Mouse (Mus musculus): ENCODE measurements at regions not wholly inside any gene's neighbourhood (a gene's known extent, or its start where the extent isn't known, plus 50 kb on each side); places are given as distances from the start of the nearest gene placed in this dataset.

DNA sequence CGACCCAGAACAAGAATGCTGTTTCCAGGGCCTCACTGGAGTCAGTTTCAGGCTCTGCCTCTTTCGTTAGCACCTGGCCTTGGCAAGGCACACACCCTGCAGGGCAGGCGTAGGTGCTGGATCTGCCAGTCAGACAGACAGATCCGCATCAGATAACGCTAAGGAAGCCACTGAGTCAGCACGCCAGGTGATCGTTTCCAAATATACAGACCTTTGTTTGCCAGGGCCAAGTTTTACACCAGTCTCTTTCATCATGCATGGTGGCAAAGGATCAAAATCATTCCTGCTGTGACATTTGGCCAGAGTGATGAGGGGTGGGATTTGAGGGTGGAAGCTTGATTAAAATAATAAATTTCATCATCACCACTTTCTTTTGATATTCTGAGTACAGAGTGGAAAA, 411.0 kb downstream of the Ofcc1 start:
- no peak for DNase-seq

DNA sequence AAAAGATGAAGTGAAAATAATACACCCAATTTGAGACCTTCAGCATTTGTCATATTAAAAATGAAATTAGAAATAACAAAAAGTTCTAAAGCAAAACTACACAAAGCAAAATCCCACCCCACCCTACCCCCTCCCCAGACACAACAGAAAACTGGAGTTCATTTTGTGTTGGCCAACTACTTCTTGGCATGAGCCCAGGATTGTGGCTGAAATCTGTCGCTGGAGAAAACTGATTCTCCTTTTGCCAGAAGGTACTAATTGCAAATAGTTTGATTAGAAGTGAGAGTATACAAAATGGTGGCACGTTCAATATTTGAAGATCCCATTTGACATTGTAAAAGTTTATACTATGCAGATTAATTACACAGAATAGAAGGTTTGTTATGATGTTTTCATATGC, 426.0 kb downstream of the Ofcc1 start:
- no peak for DNase-seq

GRCm38 (mm10) chr13:39931487-39931886, 429.8 kb downstream of the Ofcc1 start:
- DNase-seq: no peak

DNA sequence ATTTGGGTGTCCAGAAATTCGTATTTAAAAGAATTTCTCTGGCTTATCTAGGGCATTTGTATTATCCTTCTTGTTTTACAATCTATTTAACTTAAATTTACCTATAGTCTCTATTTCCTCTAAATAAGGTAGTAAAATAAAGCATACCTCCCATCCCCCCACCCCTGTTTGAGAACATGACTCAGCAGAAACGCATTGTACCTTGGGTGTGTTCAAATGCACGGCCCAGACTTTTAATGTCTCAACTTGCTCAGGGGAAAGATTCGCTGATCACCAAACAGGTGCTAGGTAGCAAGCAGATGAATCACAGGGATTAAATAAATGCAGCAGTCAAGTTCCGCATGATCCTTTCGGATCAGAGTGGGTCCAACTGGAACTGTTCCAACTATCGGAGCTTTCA, 432.7 kb downstream of the Ofcc1 start:
- DNase-seq: no peak

DNA sequence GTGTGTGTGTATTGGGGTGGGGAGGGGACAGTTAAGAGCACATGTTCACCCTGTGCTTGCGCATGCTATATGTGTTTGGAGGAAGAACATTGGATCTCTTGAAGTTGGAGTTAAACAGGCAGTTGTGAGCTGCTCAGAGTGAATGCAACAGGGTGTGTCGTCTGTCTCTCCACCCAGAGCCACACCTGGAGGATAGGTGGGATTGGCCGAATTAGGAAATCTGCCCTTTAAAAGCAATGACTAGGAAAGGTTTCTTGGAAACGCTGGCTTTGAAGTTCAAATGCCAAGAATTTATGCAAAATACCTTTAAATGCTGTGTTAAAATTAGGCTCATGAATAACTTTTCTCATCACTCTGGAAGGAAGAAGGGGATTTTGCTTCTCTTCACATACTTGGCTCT, 436.9 kb downstream of the Ofcc1 start:
- DNase-seq: no peak

DNA sequence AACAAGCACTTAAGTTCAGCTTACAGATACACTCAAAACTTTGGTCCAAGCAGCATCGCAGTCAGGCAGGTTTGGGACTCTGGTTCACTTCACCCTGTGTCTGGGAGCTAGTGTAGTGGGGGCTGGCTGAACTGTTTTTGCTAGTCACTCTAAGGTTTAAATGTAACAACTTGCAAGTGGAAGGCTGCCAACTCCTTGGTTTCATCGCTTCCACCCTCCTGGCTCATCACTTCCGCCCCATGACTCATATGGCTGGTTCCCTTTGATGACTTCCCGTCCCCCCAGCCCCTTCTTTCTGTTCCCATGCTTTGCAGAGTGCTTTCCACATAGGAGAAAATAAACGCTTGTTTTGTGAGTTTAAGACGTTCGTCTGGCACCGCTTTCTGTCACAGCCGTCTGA, 438.1 kb downstream of the Ofcc1 start:
- DNase-seq: peak; percentile 65

GRCm38 (mm10) chr13:39907720-39908119, 453.5 kb downstream of the Ofcc1 start:
- DNase-seq: no peak

DNA sequence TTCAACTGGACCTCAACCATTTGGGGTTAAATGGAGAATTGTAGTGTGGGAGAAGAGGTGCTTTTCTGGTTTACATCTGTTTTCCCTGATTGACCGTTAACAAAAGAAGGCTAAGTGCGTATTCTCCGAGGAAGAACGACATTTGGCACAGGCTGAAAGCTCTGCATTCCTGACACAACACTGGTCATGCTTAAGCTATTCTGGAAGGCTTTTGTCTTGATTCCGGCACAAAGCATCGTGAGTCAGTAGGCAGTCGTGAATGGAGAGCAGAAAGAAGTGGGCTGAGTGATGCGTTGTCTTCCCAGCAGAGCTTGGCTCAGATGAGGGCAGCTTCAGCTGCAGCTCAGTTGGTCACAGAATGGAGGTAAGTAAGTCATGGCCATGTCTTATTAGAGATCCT, 457.0 kb downstream of the Ofcc1 start:
- no peak for DNase-seq

DNA sequence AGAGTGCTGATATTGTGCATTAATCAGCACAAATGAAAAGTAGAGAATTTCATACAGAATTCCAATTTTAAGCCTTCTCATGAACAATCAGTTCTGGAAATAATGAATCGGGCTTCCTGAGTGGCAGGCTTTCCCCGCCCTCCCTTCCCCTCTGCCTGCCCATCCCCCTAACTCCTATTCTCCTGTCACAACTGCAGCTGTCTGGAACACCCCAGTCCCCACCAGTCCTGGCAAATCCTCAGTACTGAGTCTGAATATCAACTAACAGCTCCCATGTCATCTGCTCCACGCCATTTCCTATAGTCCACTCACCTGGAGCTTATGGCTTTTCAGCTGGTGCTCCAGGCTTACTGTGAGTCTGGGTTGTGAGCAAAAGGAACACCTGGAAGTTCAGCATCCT, 457.9 kb downstream of the Ofcc1 start:
- DNase-seq: no peak

DNA sequence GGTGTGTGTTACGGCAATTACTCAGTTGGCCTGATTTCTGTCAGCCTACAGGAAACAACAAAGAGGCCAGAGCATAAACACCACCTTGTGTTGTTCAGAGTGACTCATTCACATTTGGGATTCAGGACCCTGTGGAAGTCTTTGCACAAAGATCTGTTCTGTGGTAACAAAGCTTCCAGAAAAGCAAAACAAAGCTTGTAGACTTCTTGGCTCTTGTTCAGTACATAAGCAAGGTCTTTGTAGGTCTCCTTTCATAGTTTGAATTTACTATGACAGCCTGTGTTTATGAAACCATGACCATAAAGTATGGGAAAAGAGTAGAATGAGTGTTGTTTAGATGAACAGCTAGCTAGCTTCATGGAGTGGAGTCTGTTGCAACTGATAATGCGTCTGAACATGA, 461.9 kb downstream of the Ofcc1 start:
- DNase-seq: no peak

DNA sequence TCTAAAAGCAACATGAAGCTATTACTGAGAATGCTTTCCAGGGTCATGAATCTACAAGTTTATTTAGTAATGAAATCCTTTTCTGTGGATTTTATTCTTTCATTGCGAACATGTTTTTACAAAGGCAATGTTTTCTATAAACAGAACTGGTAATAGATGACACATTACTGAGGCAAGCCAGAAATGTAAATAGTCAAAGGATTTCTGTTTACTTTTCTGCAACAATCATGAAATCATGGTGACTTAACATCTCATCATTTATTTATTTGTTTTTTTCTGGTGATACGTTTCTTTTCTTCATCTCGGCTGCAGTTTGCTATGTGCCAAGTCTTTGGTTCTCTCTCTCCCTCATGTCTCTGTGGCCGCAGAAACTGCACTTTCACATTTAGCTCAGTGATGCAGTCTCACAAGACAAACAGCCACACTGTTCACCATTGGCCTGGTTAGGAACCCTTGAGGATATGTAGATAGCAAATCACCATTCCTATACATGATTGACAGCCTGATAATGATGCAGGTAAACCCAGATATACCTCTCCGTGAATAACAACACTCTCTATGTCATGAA, 462.8 kb downstream of the Ofcc1 start:
- no peak for DNase-seq

DNA sequence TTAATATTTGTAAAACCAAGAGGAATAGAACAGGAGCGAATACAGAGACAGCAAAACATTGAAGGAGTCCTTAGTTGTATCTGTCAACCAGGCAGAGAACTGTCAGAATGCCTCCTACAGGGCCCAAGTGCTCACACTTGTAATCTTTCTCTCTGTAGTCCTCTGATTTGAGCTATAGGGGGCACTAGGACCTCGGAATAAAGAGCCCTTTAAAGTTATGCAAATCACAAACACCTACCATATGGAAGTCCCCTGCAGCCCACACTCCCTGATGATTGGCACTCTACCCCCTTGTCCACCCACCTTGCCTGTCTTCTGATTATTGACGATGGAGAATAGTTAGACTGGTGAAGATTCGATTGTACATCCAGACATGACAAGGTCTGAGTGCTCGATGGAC, 467.1 kb downstream of the Ofcc1 start:
- no peak for DNase-seq

GRCm38 (mm10) chr13:39881066-39881465, 480.2 kb downstream of the Ofcc1 start:
- DNase-seq: no peak

DNA sequence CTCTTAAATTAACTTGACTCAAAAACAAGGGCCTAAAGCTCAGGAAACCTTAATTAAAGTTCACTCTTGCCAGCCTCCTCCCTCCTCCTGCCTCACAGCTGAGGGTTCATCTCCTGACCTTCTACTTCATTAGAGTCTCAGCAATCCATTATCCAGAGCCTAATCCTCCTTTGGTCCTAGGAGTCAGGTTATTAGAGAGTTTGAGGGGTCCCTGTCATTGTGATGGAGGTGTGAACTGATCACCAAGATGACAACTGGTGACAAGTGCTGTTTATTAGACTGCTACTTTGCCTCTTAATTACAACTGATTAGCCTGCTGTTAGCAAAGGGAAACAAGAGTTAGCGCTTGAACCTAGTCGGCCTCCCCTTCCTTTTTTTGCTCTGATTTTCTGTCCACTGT, 481.1 kb downstream of the Ofcc1 start:
- no peak for DNase-seq

DNA sequence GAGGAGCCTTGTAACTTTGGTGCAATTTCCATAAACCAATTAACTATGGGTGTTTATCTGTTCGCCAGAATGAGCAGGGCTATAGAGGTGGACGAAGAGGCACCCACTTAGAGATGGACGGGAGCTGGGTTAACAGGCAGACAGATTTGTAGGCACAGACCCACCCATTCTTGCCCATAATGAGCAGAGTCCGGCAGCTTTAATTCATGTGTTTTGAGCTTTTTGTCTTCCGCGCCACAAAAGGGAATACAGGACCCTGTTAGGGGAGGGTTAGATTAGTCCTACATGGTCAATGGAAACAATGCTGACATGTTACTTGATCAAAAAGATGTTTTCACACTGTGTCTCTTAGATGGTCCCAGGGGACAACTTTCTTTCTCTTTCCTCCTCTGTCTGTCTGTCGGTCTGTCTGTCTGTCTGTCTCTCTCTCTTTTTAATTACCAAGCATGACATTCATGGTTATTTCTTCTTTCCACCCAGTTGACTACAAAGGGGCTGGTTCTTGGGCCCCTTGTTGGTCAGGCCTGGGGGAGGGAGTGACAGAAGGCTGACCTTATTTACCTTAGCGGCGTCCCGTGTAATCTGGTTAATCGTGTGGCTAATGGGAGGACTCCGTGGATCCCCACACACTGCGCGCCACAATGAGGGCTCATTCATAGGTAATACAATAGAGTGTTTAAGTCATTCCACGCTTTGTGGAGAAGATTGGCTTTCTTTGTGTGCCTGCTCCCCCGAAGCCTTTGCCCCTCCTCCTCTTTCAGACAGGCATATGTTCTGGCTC, 483.7 kb downstream of the Ofcc1 start:
- no peak for DNase-seq

- DNase-seq: no peak
Observed at GRCm38 (mm10) chr13:39852257-39852800, 508.9 kb downstream of the Ofcc1 start.

DNA sequence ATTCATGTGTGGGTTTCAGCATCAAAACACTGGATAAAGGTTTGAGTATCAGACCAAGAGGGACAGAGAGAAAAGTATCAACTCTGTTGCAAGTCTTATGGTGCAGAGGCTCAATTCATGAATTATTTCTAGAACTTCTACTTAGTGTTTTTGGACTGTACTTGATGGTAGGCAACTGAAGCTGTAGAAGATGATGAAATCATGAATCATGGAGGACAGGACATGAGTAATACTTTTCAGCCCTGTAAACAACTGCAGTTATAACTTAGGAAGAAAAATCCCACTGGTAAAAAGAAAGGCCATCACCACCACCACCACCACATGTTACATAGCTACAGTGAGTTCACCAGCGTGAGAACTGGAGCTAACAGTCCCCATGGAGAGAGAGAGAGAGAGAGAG, 511.9 kb downstream of the Ofcc1 start:
- DNase-seq: no peak

- no peak for DNase-seq
Observed at GRCm38 (mm10) chr13:39836053-39836584, 525.1 kb downstream of the Ofcc1 start.

DNA sequence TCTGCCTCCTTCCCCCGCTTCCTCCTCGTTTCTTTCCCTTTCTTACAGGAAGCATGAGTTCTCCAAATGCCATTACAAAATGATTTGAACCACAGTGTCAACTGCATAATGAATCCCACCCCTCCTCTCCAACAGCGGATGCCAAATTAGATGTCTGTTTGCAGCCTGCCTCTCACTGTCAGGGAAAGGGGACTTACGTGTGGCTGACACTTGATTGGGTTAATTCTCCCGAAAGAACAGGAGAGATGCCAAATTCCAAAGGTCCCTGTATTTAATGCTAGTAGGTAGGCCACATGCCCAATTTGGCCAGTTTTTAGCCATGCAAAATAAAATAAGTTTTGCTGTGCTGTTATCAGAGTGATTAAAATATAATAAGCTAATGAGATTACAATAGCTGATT, 525.9 kb downstream of the Ofcc1 start:
- no peak for DNase-seq

DNA sequence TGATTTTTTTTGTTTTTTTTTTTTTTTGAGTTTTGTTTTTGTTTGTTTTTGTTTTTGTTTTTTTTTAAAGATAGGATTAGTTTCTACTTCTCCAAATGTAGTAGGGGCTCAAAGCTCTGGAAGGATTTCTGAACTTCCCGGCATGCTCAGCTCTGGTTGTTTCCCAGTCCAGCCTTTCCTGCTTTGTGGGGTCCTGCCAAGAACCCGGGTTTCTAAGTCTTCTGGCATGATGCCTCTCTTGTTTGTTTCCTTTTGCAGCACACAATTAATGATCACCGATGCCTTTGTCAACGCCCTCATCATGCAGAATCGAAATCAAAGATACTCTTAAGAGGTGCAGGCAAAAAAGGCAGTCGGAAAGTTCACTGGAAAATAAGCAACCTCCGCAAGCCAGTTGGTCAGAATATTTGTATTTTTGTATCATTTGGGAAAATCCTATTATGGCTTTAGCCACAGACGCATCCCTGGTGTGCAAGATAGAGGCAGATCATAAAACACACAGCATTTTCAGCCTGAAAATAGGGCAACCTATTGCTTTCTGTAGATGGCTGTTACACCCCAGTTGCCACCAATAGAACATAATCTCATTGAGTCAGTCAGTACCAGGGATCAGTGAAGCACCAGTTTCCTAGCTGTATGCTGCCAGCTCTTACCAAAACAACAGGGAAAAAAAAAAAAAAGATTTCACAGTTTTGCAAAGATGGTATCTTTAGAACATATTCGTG, 526.6 kb downstream of the Ofcc1 start:
- no peak for DNase-seq

DNA sequence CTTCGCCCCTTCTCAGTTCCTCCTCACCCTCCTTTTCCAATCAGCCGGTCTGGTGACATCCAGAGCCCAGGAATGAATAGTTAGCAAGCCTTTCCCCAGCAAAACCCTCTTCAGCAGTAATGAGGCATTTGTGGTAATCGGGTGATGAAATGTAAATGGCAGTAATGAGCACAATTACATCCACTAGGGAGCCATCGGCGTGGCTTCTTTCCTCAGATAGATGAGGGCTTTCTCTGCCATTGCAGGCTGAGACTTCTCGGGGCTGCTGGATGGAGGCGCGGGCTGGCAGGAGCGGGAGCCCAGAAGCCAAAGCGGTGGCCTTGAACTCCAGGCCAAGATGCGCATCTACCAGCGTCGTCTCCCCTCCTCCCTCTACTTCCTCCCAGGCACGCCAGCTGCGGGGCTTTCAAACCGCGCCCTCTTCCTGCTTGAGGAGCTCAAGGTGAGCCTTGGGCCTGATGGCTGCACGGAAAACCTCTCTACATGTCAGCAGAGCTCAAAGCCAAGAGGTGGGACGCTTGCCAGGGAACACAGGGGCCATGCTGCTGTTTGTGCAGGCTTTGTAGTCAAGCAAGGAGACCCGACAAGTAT, 537.2 kb downstream of the Ofcc1 start:
- DNase-seq: peak; percentile 12

DNA sequence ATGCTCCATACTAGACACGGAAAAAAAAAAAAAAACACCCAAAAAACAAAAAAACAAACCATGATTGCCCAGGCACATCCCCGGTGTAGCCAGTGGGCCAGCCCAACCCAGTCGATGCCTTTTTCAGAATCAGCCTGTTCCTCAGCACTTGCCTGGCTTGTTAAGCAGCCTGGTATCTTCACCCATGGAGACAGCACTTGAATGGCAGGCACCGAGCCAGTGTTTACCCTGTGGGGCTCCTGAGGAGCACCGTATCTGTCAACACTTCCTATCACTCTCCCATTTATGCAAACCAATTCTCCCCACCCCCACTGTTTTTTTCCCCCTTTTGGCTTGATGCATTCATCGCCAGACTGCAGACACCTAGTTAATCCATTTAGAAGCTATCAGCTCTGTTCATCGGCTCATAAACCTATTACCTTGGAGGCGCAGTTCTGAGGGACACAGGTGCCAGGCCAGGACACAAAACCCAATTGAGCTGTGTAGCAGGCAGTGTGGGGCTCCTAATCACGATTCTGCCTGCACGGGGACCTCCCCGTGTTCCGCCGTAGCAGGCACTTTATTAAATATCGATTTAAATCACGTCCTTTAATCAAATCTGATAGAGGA, 537.8 kb downstream of the Ofcc1 start:
- DNase-seq: no peak

DNA sequence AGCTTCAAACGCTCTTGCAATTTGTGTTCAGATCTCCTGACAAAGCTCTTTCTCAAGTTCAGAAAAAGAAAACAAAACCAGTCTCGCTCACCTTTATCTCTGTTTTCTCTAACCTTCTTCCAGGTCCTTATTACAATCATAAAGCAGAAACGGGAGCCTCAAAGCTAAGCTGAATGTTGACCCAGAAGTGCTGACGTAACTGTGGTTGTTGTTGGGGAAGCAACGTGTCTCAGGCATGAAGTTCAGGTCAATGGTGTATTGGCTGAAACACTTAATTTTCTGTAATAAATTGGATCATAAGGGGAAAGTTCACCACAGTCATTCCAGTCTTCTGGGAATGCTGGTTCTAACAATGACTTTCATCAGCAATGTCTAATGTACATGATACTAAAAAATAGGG, 586.7 kb downstream of the Ofcc1 start:
- DNase-seq: no peak

Data from lung, postnatal 10 days (tissue).